Mouse (Mus musculus): ENCODE measurements around the gene Rb1.

DNA sequence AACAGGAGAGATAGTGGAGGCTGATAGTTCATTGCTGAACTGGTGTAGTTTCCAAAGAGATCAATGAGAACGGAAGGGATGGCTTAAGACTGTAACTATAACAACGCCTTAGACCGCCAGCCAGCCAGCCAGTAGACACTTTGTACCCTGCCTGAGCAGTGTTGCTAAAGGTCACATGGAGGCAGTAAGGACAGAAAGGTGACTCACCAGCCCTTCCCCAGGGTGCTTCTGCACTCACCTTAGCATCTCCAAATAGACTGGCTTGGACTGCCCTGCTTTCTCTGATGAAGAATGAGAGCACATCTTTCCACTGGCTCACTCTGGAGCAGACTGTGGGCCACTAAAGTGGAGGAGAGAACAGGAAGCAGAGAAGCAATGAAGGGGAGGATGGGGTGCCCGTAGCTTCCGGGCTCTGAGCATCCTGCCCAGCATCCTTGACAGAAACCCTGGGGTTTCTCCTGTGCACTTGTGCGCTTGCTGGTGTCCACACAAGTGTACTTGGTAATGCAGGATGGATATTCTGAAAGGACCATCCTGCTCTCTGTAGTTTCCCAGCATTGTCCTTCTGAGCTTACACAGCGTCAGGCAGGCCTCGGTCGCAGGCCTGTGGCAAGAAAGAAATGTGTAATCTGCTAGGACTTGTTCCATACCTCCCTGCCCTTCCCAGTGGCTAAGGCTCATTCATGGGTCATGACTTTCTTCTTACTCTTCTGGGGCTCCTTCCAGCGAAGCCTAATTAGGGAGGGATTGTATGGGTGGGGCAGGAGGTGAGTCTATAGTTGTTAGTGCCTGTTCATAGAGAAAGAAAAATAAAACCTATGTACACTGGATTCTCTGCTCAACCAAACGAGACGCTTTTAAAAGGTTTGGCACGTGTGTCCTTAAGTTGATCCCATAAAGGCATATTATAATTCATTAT lies 155.4 kb downstream of the Rb1 start:
- TF ChIP-seq CTCF (IDR thresholded peaks at IDR 0.05; ENCODE audit: low read depth, low read length) (no peak), POLR2A (IDR thresholded peaks at IDR 0.05; ENCODE audit: insufficient read depth, low read length) (no peak), EP300 (IDR thresholded peaks at IDR 0.05; ENCODE audit: insufficient read depth, low read depth, low read length) (no peak)
